Mouse (Mus musculus) WW6 (cell line): ENCODE results near the gene Dpy19l1.

ENCODE experiments used
- DNase-seq: peaks from one replicate; pipeline ENCODE4 v3.0.0-alpha.2; 2013; ENCODE audit warnings: low read depth, low spot score

Gene Dpy19l1

GRCm38 (mm10) chr9:24503067-24503857 is at the start of gene Dpy19l1:
Gene Dpy19l1 (minus strand): TSS chr9:24503140.
- DNase-seq = no peak

GRCm38 (mm10) chr9:24538159-24538558 is 35.2 kb upstream of the Dpy19l1 start:
- no peak for DNase-seq

GRCm38 (mm10) chr9:24516575-24517139 is 13.7 kb upstream of the Dpy19l1 start:
- DNase-seq = no peak

- DNase-seq = no peak
These were observed 11.1 kb upstream of the Dpy19l1 start for GRCm38 (mm10) chr9:24514078-24514469.

GRCm38 (mm10) chr9:24513290-24514077 is 10.5 kb upstream of the Dpy19l1 start:
- DNase-seq = no peak

GRCm38 (mm10) chr9:24512121-24512539 is 9.2 kb upstream of the Dpy19l1 start:
- no peak for DNase-seq

GRCm38 (mm10) chr9:24511371-24512120 is 8.6 kb upstream of the Dpy19l1 start:
- no peak for DNase-seq

- DNase-seq = no peak
These were observed 5.9 kb upstream of the Dpy19l1 start for GRCm38 (mm10) chr9:24508880-24509279.

GRCm38 (mm10) chr9:24506510-24506909 is 3.6 kb upstream of the Dpy19l1 start:
- no peak for DNase-seq

- DNase-seq = no peak
These were observed 2.2 kb upstream of the Dpy19l1 start for GRCm38 (mm10) chr9:24505017-24505763.

- DNase-seq = no peak
These were observed 1.4 kb upstream of the Dpy19l1 start for GRCm38 (mm10) chr9:24504381-24504780.

GRCm38 (mm10) chr9:24503858-24504219 is 899 bp upstream of the Dpy19l1 start:
- no peak for DNase-seq

- no peak for DNase-seq
These were observed 352 bp downstream of the Dpy19l1 start for GRCm38 (mm10) chr9:24502571-24503004.

GRCm38 (mm10) chr9:24501618-24502017 is 1.3 kb downstream of the Dpy19l1 start:
- no peak for DNase-seq

GRCm38 (mm10) chr9:24496226-24496625 is 6.7 kb downstream of the Dpy19l1 start:
- DNase-seq = no peak

GRCm38 (mm10) chr9:24490516-24490915 is 12.4 kb downstream of the Dpy19l1 start:
- no peak for DNase-seq

GRCm38 (mm10) chr9:24488425-24489104 is 14.4 kb downstream of the Dpy19l1 start:
- DNase-seq = no peak

- DNase-seq = no peak
These were observed 20.6 kb downstream of the Dpy19l1 start for GRCm38 (mm10) chr9:24482375-24482774.

- DNase-seq = no peak
These were observed 25.7 kb downstream of the Dpy19l1 start for GRCm38 (mm10) chr9:24477251-24477650.

- no peak for DNase-seq
These were observed 29.1 kb downstream of the Dpy19l1 start for GRCm38 (mm10) chr9:24473824-24474223.
